Mouse (Mus musculus) heart, postnatal 14 days (tissue): ENCODE data around the gene Kdm2b. TPM values are rescaled to one million over a fixed set of nuclear protein-coding genes. Genes with fewer than 3 reads are reported as not detected.
A peak's percentile ranks its signal among the peaks of the same experiment; 100 is the strongest.

Experiments
- DNase-seq, 2 experiments: peaks; one replicate each; pipeline ENCODE4 v3.0.0; 2021 to 2022
- intact Hi-C: fragments of 180-260 bp; cut with DNase I; formaldehyde crosslinking; loops from one replicate; pipeline ENCODE4 v1.15.1; 2025
- total RNA-seq, 2 experiments: library from RNA; stranded (reverse); gene quantifications; 2 replicates each; pipeline ENCODE4 v1.2.3; 2021

Kdm2b gene
- total RNA-seq, 2 experiments from 2014 or later, result 16.9 to 17.3 TPM

- intact Hi-C loops, result no loop called here
- DNase-seq, result no peak
Observed at GRCm38 (mm10) chr5:122876671-122877070, 113.0 kb downstream of the Kdm2b start.

GRCm38 (mm10) chr5:122874359-122874758 lies 115.3 kb downstream of the Kdm2b start:
- intact Hi-C loops, result no loop called here
- no peak for DNase-seq

- intact Hi-C loops, result no loop called here
- no peak for DNase-seq
Observed at GRCm38 (mm10) chr5:122873573-122873972, 116.0 kb downstream of the Kdm2b start.

DNA sequence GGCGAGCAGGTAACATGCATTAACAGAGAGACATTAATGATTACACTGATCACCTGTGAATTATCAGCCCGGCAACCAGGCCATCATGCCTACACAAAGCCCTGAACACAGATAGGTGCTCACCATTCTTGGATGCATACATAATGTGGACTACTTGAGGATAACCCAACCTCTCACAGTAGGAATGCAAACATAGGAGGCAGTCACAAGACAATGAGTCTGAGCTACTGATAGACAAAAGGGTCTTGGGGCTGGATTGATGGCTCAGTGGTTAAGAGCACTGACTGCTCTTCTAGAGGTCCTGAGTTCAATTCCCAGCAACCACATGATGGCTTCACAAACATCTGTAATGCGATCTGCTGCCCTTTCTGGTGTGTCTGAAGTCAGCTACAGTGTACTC lies 117.0 kb downstream of the Kdm2b start:
- no peak for DNase-seq
- intact Hi-C loops, result no loop called here

DNA sequence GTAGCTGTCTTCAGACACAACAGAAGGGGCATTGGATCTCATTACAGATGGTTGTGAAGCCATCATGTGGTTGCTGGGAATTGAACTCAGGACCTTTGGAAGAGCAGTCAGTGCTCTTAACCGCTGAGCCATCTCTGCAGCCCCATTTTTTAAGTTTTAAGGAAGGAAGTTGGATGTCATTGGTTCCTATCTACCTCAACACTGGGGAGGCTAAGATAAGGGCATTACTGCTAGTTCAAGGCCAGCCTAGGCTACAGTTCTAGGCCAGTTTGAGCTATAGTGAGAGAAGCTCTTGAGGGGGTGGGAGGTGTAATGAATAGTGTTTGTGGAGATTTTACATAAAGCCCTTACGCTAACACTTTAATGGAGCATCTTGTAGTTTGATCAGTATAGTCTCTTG lies 126.6 kb downstream of the Kdm2b start:
- no peak for DNase-seq
- intact Hi-C loops, result no loop called here

DNA sequence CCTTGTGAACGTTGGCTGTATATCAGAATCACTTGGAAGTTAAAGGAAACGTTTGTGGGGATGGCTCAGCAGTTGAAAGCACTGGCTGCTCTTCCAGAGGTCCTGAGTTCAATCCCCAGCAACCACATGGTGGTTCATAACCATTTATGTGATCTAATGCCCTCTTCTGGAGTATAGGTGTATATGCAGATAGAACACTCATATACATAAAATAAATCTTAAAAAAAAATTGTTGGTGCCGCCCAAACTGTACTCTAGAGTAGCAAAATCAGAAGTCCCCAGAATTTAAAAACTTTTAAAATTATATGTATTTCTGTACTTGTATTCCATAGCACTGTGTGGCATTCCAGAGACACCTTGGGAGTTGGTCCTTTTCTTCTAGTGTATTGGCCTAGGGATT lies 133.8 kb downstream of the Kdm2b start:
- intact Hi-C loops, result no loop called here
- no peak for DNase-seq

GRCm38 (mm10) chr5:122852611-122853010 lies 137.0 kb downstream of the Kdm2b start:
- intact Hi-C loops, result no loop called here
- DNase-seq, result no peak

GRCm38 (mm10) chr5:122850319-122851002 lies 139.2 kb downstream of the Kdm2b start:
- DNase-seq, result peak; percentile 67 to 71
- intact Hi-C loops, result loop anchor here (2.0 kb wide), 1 partner anchor 30 kb away; the partner anchor contains the start of gene Anapc5

DNA sequence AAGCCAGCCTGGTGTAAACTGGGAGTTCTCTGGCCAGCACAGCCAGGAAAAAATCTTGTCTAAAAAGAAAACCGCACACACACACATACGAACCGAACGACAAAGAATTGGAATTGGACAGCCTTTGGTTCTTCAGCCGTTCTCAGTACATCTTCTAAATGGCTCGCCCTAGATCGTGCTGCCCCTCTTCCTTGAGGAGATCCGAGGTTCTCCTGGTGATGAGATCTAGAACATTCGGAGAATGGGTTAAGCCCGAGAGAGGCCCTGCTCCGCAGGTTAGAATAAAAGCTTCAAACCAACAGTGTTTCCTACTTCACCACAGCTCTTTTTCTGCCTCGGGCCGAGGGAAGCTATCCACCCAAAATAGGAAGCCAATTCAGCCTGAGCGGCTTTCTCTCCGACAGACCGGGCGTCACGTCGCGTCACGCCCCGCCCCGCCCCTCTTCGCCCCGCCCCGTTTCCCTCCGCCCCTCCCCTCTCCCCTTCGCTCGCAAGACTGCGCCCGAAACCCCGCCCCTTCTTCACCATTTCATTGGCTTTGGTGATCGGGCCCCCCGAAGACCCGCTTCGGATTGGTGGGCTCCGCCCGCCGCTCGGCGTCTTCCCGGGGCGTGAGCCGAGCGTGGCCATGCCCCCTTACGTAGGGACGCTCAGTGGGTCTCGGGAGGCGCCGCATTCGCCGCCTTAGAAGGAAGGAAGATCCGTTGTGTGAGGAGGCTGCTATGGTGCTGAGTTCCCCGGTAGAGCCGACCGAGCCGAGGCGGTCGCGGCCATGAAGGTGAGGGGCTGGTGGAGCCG lies 139.9 kb downstream of the Kdm2b start, which contains the start of gene Rnf34:
Rnf34 (plus strand) TSS at position 528 of the 798 bp plus-strand sequence.
- DNase-seq, result peak; percentile 97
- intact Hi-C loops, result loop anchor here (2.0 kb wide), 1 partner anchor 29 kb away; the partner anchor contains the start of gene Anapc5

GRCm38 (mm10) chr5:122843799-122844198 lies 145.8 kb downstream of the Kdm2b start:
- intact Hi-C loops, result no loop called here

DNA sequence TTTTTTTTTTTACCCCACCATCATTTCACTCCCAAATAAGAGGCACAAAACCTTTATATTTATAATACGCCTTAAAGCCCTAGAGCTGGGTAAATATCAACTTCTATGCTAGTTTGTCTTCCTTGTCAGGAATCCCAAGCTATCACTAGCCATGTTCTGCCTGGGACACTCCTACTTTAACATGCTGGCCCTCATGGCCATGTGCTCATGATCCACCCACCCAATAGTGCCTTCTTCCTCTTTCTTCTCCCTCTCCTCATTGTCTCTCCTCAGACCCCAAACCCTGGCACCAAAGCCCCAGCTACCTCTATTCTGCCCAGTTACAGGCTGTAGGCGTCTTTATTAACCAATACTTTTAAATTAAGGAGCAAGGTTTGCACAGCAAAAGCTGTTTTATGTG lies 148.5 kb downstream of the Kdm2b start:
- intact Hi-C loops, result no loop called here
- no peak for DNase-seq

More at GRCm38 (mm10) chr5:122843799-122844198, 145.8 kb downstream of the Kdm2b start:
- DNase-seq, result no peak

DNA sequence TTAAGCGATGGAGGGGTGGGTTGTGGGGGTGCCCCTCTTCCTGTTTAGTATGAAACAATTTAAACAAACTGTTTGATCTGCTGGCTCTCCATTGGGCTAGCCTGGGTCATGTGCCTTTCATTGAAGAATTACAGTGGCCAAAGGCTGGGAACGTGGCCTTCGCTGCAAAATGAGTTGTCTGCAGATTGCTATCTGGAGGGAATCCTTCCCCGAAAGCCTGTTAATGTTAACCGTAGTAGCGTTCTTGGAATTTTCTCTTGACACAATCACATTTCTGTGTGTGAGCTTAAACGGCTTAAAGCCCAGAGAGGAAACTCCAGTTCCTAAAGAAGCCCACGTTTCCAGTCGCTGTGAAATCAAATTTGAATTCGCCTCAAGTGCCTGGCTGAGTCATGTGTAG lies 156.6 kb downstream of the Kdm2b start:
- DNase-seq, result no peak

GRCm38 (mm10) chr5:122832536-122832935 lies 157.1 kb downstream of the Kdm2b start:
- intact Hi-C loops, result no loop called here
- no peak for DNase-seq

More for the DNA sequence above, 156.6 kb downstream of the Kdm2b start:
- intact Hi-C loops, result no loop called here

GRCm38 (mm10) chr5:122825099-122825498 lies 164.5 kb downstream of the Kdm2b start:
- DNase-seq, result no peak
- intact Hi-C loops, result no loop called here

DNA sequence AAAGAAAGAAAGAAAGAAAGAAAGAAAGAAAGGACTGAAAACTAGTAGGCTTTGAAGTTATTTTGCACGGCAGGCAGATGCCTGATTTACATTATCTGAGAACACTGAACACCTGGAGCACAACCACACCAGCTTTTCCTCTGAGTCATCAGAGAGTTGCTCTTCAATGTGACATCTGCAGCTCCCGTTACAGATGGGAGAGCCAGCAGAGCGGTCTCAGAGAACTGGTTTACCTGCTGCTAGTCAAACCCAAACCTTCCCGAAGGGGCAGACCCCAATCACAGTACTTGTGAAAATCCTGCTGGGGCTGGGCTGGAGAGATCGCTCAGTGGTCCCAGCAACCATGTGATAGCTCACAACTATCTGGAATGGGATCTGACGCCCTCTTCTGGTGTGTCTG lies 165.2 kb downstream of the Kdm2b start:
- DNase-seq, result no peak
- intact Hi-C loops, result no loop called here

DNA sequence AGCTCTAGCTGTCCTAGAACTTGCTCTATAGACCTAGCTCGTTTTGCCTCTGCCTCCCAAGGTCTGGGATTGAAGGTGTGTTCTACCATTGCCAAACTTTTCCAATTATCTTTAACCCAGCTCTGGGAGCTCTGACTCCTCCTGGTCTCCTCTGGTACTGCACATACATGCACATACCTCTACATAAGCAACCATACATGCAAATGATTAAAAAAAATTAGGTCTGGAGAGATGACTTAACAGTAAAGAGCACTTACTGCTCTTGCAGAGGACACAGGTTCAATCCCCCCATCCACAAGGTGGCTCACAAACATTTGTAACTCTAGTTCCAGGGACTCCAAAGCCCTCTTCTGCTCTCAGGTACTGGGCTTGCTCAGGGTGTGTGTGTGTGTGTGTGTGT lies 165.6 kb downstream of the Kdm2b start:
- intact Hi-C loops, result no loop called here
- DNase-seq, result no peak

- intact Hi-C loops, result no loop called here
- no peak for DNase-seq
Observed at GRCm38 (mm10) chr5:122822441-122822840, 167.2 kb downstream of the Kdm2b start.

- intact Hi-C loops, result loop anchor here (2.0 kb wide), 1 partner anchor 29 kb away; the partner anchor contains the start of gene Rnf34
- no peak for DNase-seq
Observed at GRCm38 (mm10) chr5:122821524-122821885, 168.1 kb downstream of the Kdm2b start.

- peak; percentile 91 to 92 for DNase-seq
- intact Hi-C loops, result loop anchor here (2.0 kb wide), 1 partner anchor 30 kb away; the partner anchor contains the start of gene Rnf34
Observed at GRCm38 (mm10) chr5:122820777-122821523, 168.7 kb downstream of the Kdm2b start, which contains the start of gene Anapc5. TSS of gene Anapc5 (minus strand) at chr5:122821339.
